Mouse (Mus musculus) CD4-positive, CD25-positive, alpha-beta regulatory T cell, adult 2 months (primary cell): ENCODE data around the gene Phex.

Experiments used
- DNase-seq: peaks from one replicate; pipeline ENCODE4 v3.0.0-alpha.2; 2012; ENCODE audit warnings: low read depth, low spot score

The Phex gene

DNA sequence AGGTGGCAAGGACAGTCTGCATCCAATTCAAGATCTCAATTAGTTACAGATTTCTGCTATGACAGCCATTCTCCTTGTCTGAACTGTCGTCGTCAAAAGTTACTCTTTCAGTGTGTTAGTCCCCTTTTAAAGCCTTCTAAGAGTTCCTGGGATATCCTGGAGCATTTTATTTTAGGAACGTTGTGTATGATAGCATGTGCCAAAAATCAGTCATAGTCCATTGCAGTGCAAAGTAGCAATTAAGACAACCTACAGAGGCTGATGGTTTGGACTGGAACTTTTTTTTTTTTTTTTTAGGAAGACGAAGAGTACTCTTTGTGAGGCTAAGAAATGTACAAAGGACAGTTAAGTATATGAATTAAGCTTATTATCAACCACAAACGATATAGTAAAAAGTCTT is at the start of gene Phex:
Gene Phex (minus strand): TSS at position 101 of the 400 bp plus-strand sequence.
- DNase-seq, result no peak

DNA sequence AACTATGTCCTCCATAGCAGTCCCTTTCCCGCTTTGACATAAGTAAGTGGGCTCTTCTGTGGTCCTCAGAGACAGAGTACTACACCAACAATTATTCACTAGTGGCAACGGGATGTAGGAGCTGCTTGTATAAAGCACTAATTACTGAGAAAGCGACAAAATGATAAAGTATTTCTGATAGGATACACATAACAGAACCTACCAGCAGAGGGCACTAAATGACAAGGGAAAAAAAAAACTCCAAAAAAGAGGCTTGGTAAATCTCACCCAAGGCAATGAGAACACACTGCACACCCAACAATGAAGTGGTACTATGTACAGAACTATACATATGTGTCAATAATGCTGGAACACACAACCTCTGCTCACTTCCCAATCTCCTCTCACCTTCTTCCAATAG is 47.6 kb upstream of the Phex start:
- DNase-seq, result peak; percentile 42

DNA sequence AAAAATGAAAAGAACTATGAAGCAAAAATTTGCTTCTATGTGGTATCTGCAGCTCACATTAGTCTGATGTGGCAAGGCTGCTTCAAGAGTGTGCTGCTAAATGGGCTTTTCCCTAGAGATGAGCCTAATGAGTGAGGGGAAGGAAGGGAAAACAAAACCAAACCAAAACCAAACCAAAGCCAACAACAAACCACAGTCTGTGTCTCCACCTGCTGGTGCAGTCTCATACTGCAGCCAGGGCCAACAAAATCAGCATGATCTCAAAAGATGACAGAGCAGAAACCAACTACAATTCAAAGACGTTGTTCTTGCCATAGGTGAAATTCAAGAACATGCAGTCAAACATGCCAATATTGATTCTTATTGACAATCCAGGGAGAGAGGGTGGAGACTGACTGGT is 39.3 kb upstream of the Phex start:
- DNase-seq, result peak; percentile 64

DNA sequence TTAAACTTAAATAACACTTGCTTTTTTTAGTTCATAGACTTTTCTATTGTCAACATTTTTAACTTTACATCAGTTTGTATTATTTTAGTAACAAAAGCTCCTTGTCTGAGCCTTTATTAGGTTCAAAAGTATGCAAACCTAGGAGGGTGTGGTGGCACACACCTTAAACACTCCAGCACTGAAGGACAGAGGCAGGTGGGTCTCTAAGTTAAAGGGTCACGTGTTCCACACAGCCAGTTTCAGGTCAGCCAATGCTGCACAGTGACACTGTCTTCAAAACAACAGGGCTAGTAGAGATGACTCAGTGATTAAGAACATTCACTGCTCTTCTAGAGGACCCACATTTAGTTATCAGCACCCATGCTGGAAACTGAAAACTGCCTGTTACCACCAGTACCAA is 33.9 kb upstream of the Phex start:
- no peak for DNase-seq

DNA sequence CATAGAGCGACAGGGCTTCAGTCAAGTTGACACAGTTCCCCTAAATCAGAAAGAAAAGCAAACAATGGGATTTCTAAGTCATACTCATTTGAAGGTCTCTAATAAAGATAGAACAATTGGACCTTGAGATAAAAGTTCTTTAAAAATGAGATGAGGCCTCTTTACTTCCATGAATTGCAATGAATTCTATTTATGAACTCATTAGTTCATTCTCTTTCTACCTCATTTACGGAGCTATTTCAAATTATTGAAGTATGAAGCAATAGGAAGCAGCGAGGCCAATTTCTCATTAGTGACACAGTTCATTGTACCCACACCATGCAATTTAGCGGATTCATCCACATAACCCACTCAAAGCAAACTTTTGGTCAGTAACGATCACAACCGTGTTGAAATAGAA is 32.3 kb upstream of the Phex start:
- DNase-seq, result no peak

DNA sequence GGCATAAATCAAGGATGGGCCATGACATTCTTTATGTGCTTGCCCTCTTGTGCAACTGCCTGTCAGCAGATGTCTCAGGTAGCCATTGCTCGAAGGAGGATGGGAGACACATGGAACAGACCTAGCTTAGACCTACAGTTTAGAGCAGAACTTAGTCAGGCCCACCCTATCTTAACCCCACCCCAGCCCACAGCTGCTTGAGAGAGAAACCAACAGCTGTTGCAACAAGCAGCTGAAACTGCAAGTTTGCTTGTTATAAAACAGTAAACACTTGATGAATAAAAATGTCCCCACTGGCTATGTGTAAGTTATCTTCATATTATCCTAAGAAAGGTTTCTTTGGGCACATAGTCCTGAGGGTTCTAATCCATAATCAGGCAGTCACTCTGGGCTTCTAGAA is 19.7 kb upstream of the Phex start:
- DNase-seq, result no peak

DNA sequence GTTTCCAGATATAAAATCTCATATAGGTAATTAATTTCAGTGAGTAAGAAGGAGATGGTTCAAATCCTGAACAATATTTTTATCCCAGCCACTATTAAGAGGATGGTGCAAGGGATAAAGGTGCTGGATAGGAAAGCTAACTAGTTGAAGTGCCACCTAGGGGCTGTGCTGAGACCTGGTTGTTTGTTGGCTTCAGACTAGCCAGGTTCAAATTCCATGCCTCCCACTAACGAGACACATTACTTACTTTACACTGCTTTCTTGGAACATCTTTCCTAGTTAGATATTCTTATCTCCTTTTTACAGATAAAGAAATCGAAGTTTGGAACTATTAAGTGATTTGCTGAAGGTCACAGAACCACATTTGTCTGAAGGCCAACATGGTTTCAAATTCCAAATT is 4.3 kb upstream of the Phex start:
- DNase-seq, result no peak

DNA sequence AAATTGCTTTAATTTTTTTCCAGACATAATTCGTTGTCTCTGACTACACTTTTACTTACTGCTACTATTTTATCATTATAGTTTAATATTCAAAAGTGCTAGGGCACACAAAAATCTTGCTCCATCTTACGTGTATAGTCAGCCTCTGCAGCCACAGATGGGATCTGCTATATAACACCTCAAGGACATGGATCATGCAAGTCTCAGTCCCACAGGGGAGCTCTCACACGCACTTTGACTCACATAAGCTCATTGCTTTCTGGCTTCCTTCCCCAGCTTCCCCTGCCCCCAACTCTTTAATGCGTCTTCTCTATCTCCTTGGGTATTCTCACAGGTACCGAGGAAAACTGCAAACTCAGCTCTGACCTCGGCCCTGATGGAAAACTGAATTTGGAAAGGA is 10.2 kb downstream of the Phex start:
- no peak for DNase-seq

DNA sequence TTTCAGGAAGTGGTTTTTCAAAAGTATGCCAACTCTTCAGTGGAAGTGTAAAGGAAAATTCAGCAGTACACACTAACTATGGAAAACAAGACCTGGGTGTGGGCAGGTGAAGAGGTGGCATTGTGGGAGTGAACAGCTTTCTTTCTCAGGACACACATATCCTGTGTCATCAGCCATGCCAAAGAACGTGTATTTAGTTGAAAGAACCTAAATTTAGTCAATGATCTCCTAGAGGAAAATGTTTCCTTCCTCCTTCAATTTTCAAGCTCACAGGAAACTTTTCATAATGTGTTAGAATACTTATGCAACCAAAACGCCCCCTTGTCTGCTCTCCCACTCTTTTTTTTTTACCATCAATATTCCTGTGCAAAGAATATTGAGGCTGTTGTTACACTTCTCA is 23.9 kb downstream of the Phex start:
- DNase-seq, result no peak

DNA sequence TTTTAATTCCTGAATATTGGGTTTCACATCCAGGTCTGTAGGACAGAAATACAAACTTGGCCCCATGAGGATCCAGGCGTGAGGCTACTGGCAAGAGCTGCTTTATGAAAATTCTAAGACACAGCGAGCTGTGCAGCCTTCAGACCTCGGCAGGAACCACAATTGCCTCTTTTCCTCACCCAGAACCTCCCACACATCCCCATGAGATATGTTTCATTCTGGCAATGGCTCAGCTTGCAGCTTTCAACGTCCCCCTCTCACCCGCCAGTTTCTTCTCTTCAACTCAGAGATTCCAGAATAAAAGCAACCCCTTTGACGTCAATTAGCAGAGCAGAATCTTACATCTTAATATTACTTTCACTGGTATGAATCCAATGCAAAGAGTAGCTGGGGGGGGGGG is 25.0 kb downstream of the Phex start:
- DNase-seq, result no peak

DNA sequence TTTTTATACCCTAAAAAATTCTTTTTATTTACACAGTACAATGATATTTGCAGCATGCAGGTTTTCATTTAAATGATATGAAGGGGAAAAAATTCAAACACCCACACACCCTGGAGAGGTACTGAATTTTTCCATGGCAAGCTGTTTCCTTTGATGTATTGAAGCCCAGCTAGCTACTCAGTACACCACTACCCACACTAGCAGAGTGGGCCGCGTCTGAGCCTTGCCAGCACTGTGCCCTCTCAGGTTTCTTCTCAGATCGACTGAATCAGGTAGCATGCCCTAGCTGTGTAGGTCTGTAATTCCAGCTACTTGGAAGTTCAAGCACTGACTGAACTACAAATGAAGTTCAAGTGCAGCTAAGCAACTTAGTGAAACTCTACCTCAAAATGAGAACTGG is 26.7 kb downstream of the Phex start:
- DNase-seq, result no peak

DNA sequence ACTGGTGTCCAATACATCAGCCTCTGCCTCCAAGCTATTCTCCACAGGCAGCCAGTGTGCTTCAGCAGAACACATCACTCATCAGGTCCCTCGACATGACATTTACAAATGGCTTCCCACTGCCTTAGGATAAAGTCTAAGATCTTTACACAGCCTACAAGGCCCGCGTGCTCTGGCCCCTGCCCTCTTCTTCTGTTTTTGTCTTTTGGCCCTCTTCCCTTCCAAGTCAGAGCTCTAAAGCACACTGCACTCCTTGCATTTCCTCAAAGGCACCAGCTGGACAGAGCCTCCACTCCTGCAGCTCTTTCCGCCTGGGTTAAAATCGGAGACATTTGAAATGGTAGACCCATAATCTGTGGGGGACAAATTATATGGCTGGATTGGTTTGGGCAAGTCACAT is 28.1 kb downstream of the Phex start:
- no peak for DNase-seq

DNA sequence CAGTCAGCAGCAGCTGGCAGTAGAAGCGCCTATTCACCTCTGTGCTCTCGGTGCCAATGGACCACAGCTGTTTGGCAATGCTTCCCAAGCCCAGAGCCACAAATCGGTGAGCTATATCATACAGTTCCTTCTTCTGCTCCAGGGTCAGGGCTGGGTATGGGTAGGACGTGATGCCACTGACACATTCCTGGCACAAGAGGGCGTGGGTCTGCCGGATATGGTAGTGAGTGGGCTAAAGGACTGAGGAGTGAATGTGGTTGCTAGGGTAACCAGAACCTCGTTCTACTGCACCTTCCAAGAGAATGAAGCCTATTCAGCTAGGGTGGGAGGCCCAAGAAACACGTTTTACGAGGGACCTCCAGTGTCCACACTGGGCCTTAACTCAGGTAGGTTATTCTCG is 36.3 kb downstream of the Phex start:
- DNase-seq, result no peak

DNA sequence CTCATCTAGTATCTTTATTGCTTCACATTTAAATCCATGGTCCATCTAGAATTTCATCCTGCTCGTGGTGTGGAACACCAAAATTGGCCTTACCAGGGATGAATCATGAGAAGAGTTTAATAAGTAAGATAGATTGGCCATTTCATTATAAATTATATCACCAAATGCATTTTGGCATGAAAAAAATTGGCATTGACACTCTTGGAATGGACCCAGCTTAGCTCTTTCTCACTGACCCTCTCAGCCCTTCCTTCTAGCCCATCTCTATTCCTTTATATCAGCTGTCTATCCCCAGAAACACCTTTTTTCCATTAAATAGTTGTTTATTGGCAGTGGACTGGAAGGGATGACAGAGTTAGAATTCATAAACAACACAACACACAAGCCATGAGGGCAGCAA is 37.7 kb downstream of the Phex start:
- DNase-seq, result no peak

DNA sequence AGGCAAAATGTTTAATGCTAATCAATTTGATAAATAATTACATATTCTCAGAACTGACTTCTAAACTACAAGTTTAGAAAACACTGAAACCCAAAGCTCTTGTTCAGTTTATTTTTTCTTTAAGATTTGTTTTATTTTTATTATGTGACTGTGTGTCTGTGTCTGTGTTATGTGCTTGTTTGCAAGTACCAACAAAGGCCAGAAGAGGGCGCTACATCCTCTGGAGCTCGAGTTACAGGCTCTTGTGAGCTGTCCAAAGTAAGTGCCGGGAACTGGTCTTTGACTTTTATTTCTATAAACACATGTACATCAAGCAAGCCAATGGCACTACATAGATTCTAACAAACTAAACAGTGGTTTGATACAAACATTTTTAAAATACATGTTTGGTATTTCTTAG is 41.2 kb downstream of the Phex start:
- DNase-seq, result no peak

DNA sequence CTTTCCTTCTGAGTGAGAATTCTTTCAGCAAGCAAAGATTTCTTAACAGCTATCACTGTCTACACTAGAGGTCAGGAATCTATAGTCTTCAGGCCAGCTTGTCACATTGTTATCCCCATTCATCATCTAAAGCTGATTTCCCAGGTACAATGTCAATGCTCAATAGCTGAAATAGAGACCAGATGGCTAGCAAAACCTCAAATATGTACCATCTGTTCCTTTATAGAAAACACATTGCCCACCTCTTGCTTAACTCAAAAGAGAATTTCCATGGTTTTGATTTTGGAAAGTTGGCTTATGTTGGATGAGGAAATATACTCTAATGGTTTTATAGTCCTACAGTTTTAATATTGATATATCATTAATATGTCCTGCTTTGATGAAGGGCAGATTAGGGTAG is 45.9 kb downstream of the Phex start:
- DNase-seq, result no peak

DNA sequence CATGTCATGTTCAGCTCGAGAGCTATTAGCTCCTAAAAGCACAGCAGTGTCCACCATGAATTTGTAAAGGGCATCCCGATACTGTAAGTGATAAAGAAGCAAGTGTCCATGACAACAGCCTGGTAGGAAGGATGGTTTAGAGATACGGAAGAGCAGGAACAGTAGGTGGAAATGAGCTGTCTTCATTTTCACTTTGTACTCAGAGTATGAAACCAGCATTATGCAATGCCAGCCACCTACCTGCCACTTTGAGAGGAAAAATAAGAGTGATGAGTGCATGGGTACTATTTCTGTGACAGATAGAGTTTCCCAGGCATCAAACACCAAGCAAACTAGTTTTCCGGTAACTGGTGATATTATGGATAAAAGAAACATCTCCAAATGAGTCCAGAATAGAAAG is 59.6 kb downstream of the Phex start:
- DNase-seq, result no peak

DNA sequence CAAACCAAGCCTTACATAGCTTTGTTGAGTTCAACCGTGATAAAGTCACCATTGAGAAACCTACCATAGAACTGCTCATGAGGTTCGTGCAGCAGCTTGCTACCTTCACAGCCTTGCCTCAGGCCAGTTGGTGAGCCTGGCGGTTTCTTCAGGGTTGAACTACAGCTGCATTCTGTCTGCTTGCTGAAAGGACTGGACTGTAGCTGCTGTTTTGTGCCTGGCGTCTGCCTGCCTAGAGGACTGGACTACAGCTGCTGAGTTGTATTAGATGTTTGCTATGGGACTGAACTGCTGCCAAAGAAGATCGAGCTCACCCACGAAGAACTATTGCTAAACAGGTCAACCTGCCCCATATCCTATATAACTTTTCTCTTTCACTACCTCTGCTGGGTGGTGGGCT is 68.9 kb downstream of the Phex start:
- no peak for DNase-seq

DNA sequence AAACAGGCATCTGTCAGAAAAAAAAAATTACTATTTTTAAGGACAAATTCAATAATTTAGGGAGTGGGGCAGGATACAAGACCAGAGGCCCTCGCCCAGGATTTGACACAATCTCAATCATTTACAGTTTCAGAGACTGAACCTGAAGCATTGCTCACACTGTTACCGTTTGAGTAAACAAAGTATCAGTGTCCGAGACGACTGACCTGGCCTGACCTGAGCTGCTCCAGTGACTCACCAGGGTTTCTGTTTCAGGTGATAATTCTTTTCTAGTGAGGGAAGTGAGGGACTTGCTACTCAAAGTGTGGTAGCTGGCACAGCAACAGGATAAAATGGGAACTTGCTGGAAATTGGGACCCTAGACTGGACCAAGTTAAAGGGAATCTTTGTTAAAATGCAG is 80.4 kb downstream of the Phex start:
- DNase-seq, result no peak

DNA sequence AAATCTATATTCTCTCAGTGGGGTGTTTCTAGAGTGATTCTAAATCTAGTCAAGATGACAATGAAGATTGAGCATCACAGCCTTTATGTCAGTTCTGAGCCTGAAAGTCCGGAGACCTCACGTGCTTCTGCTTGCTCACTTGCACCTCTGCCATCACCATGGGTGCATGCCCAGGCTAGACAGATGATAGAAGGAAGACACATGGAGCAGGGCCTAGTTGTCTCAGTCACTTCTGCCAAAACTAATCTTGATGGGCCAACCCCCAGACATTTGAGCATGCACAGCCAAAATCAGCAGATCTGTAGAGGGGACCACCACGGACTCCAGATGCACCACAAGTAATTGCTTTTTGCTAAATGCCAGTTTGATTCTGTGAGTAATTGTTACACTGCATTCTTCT is 85.3 kb downstream of the Phex start:
- no peak for DNase-seq

DNA sequence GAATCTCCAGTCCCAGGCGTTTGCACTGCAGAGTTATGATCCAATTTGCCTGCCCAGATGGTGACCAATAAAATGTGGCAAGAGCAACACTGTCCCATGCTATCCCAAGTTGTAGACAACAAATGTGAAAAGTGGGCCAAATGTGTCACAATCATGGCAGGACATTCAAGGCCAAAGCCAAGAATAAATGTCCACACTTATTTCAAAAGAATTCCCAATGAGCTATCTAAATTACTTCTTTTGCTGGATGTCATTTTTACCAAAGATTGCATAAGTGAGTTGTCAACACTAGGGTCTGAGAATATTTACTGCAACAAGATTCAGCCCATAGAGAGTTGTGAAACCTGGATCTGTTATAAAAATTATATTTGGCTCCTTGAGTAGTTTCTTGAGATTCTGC is 86.7 kb downstream of the Phex start:
- no peak for DNase-seq

DNA sequence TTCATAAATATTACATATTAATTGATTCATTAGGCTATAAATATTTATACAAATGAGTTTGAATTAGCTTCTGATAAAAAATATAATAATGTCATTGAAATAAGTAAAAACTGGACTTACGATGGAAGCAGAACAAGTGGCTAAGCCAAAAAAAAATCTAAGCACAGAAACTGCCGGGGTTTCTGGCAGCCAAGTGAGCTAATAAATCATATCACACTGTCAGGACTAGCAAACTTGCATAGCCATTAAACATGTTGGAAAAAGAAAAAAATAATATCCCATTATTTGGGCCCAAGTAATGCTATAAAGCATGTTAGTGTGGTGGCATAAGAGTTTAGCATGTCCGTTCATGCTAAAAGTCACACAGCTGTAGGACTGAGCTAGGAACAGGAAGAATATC is 87.4 kb downstream of the Phex start:
- no peak for DNase-seq

DNA sequence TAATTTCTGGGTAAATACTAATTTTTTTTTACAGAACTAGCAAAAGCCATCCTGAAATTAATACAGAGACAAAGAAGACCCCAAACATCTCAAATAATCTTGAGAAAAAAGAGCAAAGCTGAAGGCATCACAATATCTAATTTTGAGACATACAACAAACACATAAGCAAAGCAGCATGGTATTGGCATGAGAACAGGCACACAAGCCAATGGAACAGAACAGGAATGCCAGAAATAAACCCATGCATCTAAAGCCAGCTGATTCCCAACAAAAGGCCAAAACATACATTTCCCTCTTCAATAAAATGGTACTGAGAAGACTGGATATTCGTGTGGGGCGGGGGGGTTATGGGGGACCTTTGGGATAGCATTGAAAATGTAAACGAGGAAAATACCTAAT is 90.7 kb downstream of the Phex start:
- DNase-seq, result no peak

DNA sequence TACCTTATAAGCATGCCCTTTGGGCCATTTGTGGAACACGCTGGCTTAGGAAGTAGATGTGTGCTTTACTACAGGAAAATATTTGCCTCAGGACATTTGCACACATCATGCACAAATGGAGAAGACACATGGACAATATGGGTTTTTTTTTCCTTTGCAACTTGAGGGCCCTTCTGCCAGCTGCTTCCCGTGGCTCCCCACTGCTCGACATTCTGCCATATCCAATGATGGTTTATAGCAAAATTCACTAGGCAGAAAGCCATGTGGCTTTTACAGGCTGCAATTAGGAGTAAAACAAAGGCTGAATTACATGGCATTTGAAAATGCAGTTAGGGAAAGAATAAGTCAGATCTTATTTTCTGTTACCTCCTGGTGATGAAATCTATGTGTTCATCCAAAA is 104.8 kb downstream of the Phex start:
- DNase-seq, result no peak

DNA sequence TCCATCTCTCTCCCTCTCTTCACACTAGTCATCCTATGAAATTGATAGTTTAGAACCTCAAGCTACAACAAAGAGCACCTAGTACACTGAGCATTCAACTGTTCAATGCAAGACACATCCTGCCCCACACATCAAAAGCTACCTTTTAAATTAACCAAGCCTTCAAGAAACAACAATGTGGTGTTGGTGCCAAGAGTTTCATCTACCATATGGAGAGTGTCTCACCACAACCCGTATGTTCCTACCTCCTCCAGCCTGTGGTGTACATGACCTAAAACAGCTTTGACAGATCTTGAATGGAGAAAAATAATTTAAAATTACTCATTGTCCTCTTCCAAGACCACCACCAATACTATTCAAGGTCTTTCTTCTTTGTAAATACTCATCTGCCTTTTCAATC is 106.9 kb downstream of the Phex start:
- no peak for DNase-seq
